Mouse (Mus musculus) kidney, adult 8-10 months (tissue): ENCODE measurements at regions not wholly inside any gene's neighbourhood (a gene's known extent, or its start where the extent isn't known, plus 50 kb on each side); places are given as distances from the start of the nearest gene placed in this dataset.

Experiments used
- DNase-seq, 2 experiments: peaks; one replicate each; pipeline ENCODE4 v3.0.0; 2022

GRCm38 (mm10) chr17:88260176-88260575, 180.3 kb upstream of the Foxn2 start:
- no peak for DNase-seq

DNA sequence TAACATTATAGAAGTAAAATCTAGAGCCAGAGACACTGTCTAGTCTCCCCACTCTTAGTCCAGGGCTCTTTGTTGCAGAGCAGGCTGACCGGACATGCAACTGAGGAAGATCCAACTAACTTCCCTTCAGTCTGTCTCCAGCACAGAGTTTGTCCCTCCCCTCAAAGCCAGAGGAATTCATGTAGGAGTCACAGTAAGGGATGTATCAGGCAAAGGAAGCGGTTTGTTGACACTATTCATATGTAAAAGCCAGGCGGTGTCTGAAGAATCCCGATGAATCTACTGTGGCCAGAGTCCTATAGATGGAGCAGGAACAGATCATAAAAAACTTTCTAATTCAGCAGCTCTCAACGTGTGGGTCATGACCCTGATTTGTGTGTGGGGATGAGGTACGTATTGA, 179.7 kb upstream of the Foxn2 start:
- DNase-seq = no peak

DNA sequence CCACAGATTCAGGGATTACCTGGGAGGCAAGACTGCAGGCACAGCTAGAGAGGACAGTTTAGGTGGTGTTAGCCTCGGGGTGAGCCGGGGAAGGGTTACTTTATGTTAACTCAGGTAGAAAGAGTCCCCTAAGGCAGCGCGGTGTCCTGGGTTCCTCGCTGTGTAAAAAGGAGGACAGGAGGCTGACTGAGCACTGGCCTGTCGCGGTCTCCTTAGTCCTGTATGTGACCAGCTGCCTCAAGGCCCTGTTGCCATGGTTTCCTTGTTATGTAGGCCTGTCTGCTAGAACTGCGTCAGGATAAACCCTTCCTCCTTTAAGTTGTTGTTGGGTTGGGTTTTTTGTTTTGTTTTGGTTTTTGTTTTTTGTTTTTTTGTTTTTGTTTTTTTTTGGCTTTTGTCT, 179.0 kb upstream of the Foxn2 start:
- DNase-seq = no peak

DNA sequence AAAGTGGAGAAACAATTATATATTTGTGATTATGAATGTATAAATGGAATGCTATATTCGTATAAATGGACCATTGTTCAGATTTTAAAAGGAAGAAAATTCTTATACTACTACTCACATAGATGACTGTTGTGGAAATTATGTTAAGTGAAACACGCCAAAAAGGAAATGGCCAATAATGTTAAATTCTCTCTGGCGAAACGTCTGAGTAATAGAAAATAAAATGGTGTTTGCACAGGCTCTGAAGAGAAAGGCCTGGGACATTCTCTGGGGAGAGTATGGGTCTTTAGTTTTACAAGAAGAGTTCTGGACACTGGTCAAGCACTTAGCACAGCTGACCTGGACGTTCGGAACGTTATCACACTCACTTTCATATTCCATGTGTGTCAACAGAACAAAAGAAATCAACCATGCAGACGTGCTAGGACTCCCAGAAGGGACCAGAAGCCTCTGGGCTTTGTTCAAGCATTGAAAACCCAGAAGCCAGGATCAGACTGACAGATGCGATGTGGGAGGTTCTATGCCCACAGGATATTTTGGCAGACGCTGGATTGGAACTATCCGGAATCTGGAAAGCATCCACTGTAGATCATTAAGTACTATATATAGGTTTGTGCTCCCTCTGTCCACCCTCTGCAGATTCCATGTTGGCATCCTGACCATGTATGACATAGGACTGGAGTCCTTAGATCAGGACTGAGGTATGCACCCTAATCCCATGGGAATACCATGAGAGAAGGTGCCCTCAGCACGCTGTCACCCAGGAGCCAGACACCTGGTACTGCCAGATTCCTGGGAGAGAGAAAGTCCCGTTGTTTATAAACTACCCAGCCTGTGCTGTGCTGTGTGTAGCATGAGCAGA, 178.0 kb upstream of the Foxn2 start:
- DNase-seq = no peak

DNA sequence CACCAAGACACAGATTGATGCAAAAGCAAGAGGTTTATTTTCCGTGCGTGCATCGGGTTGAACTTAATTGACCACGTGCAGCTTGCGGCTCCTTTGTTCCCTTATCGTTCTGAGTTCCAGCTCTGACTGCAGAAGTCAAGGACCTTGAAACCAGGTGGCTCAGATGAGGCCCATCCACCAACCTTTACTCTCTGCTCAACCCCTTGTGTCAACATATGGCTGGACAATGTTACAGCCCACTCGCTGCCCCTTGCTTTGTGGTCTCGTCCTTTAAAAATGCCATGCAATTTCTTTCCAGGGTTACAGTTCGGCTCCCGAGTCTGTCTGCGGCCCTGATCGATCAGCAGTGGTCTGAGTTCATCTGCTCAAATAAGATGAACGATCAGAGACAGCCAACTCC, 175.2 kb upstream of the Foxn2 start:
- DNase-seq = no peak

GRCm38 (mm10) chr17:88268216-88268615, 172.3 kb upstream of the Foxn2 start:
- DNase-seq = no peak

DNA sequence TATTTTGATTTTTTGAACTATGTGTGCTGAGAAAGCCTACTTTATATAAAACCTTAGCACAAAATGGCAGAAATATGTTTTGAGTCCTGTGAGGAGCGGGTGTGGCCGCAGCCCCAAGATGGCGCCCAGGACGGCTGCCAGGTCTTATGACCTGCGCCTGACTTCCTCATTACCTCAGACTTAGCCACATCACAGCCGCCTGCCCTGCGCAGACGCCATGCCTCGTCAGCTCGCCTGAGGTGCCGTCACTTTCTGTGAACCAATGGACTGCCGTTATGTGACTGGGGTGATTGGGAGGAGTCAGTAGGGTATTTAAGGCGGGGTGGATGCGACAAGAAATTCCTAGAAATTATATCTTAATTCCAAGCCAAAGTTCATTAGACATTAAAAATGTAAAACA, 171.7 kb upstream of the Foxn2 start:
- no peak for DNase-seq

GRCm38 (mm10) chr17:88270896-88271295, 169.6 kb upstream of the Foxn2 start:
- no peak for DNase-seq

DNA sequence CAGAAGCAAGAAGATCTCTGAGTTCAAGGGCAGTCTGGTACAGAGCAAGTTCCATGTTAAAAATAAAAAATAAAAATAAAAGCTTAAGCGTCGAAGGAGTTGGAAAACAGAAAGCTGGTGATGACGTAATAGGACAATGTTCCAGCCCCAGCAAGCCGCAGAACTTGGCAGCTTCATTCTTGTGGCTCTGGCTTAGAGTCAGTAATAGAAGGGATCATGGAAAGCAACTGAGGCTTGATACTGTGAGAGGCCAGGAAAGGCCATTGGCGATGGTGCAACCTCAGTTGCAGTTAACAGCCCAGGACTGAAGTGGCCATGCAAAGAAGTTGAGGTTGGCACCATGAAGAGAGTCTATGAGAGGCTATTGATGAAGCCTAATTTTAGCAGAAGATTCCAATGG, 168.3 kb upstream of the Foxn2 start:
- no peak for DNase-seq

DNA sequence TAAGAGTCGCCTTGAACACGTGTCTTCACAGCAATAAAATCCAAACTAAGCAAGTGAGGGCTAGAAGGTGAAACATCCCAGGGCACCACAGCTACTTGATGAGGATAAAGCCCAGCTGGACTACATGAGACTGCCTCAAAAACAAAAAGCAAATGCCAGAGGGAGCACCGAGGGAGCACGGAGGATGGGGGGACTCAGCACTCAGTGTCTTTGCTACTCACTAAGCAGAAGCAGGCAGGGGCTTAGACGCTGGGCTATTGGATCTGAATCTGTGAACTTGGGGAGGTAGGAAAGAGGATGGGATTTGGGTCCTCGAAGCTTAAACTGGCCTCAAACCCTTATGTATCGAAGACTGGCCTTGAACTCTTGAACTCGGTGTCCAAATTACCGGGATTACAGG, 167.0 kb upstream of the Foxn2 start:
- no peak for DNase-seq

GRCm38 (mm10) chr17:88274003-88274698, 166.4 kb upstream of the Foxn2 start:
- peak; percentile 22 to 38 for DNase-seq

- DNase-seq = no peak
Measured at GRCm38 (mm10) chr17:88274720-88275433, 165.6 kb upstream of the Foxn2 start.

- no peak for DNase-seq
Measured at GRCm38 (mm10) chr17:88279656-88280055, 160.9 kb upstream of the Foxn2 start.

DNA sequence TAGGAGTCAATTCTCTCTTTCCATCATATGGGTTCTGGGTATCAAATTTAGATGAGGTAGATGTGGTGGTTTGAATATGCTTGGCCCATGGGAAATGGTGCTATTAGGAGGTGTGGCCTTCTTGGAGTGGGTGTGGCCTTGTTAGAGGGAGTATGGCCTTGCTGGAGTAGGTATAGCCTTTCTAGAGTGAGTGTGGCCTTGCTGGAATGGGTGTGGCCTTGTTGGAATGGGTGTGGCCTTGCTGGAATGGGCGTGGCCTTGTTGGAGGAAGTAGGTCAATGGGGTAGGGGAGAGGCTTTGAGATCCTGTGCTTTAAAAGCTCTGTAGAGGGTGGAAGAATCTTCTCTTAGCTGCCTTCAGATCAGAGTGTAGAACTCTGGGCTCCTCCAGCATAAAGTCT, 157.8 kb upstream of the Foxn2 start:
- DNase-seq = no peak

DNA sequence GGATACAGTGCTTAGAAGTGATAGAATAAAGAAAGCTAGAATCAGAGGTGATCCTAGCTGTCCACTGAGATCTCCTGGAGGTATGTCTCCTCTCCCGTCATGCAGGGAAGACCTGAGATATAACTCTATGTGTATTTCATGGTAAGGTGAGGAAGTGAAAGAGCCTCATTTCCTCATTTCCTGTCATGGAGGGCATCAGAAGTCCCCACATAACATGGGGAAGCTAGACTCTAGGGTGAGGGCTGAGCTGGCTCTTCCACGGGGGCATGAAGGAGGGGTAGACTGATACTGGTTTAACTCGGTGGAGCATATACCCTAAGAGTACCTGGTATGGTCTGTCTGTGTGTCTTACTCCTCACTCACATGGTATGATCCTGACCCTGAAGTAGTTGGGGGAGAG, 156.0 kb upstream of the Foxn2 start:
- DNase-seq = no peak

- DNase-seq = no peak
Measured at GRCm38 (mm10) chr17:88287861-88288260, 152.7 kb upstream of the Foxn2 start.

DNA sequence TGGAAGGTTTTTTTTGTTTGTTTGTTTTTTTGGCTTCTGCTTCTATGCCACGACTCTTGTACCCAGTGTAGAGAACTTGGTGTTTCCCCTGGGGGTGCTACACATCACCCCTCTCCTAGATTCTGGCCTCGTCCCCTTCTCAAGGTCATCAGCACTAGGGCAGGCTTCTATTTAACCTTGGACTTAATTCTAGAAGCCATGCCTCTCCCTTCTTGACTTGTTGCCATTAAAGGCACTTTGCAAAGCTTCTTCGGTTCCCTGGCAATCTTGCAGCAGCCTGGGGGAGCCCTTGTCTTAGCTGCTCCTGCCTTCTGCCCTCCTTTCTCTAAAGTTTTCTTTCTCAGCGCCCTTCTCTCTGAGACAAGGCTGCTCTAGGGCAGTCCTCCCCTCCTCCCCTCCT, 143.0 kb upstream of the Foxn2 start:
- peak; percentile 15 to 47 for DNase-seq

DNA sequence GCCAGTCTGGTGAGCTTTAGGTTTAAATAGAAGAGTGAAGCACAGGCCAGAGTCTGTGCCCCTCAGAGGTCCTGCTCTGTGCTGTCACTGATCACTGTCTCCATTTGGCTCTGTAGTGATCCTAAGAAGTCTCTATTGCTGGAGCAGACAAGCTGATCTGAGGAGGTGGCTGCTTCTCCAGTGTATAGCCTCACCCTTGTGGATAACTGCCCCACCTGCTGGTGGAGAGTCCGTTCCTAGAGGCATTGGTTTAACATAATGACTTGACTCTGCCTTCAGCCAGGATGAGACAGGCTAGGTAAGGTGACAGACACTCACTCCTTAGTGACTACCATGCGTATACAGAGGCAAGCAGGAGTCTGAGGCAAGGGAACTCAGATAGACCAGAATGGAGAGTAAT, 136.5 kb upstream of the Foxn2 start:
- peak; percentile 17 to 44 for DNase-seq

GRCm38 (mm10) chr17:88305165-88305564, 135.3 kb upstream of the Foxn2 start:
- no peak for DNase-seq

DNA sequence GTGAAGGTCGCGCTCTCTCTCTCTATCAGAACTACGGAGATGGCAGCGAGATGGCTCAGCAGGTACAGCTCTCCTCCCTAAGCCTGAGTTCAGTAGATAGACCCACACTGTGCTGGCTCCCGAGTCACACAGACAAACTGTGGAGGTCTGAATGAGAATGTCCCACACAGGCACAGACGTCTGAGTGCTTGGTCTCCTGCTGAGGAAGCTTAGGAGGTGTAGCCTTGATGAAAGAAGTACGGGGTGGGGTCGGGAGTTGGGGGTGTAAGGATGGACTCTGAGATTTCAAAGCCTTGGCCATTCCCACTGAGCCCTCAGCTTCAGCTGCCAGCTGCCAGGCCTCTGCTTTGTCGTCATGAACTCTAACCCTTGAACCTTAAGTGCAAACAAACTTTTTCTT, 134.2 kb upstream of the Foxn2 start:
- no peak for DNase-seq

DNA sequence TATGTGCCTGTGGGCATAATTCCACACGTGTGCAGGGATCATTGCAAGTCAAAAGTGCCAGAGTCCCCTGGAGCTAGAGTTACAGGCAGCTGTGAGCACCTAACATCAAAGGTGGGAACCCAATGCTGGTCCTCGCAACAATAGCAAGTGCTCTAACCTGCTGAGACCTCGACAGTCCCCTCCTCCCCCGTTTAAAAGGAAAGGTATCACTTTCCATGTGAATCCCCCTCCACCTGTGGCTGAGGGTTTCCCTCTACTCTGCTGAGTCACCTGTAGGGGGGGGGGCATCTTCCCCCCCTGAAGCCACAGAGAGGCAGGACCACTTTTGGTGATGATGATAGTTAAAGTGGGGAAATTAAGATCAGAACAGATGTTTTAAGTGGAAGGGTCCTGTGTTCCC, 133.4 kb upstream of the Foxn2 start:
- no peak for DNase-seq

DNA sequence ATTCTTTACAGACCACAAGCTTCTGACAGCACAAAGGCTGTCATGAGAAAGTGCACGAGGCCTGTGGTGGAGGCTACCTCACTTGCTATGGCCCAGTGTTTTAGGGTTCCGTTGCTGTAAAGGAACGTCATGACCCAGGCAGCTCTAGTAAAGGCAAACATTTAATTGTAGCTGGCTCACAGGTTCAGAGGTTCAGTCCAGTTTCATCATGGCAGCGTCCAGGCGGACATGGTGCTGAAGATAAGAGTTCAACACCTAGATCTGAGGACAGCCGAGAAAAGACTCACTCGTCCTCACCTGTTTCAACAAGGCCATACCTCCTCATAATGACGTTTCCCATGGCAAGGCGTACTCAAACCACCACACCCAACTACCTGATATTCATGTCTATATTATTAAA, 132.7 kb upstream of the Foxn2 start:
- no peak for DNase-seq

DNA sequence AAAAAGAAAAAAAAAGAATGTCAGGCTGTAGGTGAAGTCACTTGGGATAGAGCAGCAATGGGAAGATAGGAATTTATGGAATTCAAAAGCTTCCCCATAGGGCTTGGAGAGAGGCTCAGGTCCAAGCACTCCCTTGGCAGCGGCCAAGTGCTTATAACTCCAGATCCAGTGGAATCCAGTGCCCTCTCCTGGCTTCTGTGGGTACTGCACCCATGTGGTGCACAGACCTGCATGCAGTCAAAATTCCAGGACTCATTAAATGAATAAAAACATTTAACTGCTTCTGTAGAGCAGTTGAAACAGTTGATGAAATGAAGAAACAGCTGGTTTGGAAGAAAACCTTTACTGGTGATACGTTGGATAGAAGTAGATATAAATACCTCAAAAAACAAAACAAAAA, 127.6 kb upstream of the Foxn2 start:
- no peak for DNase-seq
